Mouse (Mus musculus) gastrocnemius, postnatal 10 days (tissue): ENCODE results near the gene Csk. TPM values are rescaled to one million over a fixed set of nuclear protein-coding genes. Genes with fewer than 3 reads are reported as not detected.

Experiments
- DNase-seq: peaks from one replicate; pipeline ENCODE4 v3.0.0; 2021; ENCODE audit warnings: mixed read lengths
- total RNA-seq, 2 experiments: library from RNA; stranded (reverse); gene quantifications; 2 replicates each; pipeline ENCODE4 v1.2.3; 2021

Gene Csk
- total RNA-seq, 2 experiments from 2014 or later = 19.3 to 31.7 TPM

- DNase-seq = no peak
Measured at GRCm38 (mm10) chr9:57602098-57602497, 51.3 kb downstream of the Csk start.

GRCm38 (mm10) chr9:57601353-57601706 is 52.1 kb downstream of the Csk start:
- peak; percentile 64 for DNase-seq

GRCm38 (mm10) chr9:57600620-57601352 is 52.6 kb downstream of the Csk start:
- DNase-seq = no peak

- no peak for DNase-seq
Measured at GRCm38 (mm10) chr9:57598851-57599563, 54.4 kb downstream of the Csk start.

- DNase-seq = peak; percentile 39
Measured at GRCm38 (mm10) chr9:57597929-57598382, 55.5 kb downstream of the Csk start.

GRCm38 (mm10) chr9:57597265-57597664 is 56.2 kb downstream of the Csk start:
- no peak for DNase-seq

- no peak for DNase-seq
Measured at GRCm38 (mm10) chr9:57594174-57594509, 59.3 kb downstream of the Csk start.

- no peak for DNase-seq
Measured at GRCm38 (mm10) chr9:57593454-57594173, 59.8 kb downstream of the Csk start.

- DNase-seq = no peak
Measured at GRCm38 (mm10) chr9:57590726-57591125, 62.7 kb downstream of the Csk start.

GRCm38 (mm10) chr9:57589224-57590126 is 64.0 kb downstream of the Csk start, which contains the start of gene Ulk3:
Gene Ulk3, plus strand, starts transcription at chr9:57589452.
- peak; percentile 70 for DNase-seq

GRCm38 (mm10) chr9:57584991-57585390 is 68.4 kb downstream of the Csk start:
- no peak for DNase-seq

- DNase-seq = no peak
Measured at GRCm38 (mm10) chr9:57577144-57577849, 76.1 kb downstream of the Csk start.

Other genes with a start within 250 kb of the Csk start
- gene Ppcdc, start 213.5 kb downstream of the Csk start, total RNA-seq = 1 to 10 TPM; 7.7 to 8.8 TPM
- gene Scamp5, start 185.6 kb downstream of the Csk start, total RNA-seq = 1 to 10 TPM; 6.8 to 8.3 TPM
- gene Rpp25, start 149.6 kb downstream of the Csk start, total RNA-seq = not detected
- gene Cox5a, start 132.4 kb downstream of the Csk start, total RNA-seq = 1,000 to 10,000 TPM in 1 of 2 experiments, 100 to 1,000 TPM in 1; 862 to 1,077 TPM
- 1 to 10 TPM; 9.1 to 9.2 TPM for gene Fam219b, start 116.1 kb downstream of the Csk start, total RNA-seq
- 10 to 100 TPM; 87.2 to 96.9 TPM for gene Mpi, start 100.9 kb downstream of the Csk start, total RNA-seq
- gene Scamp2, start 92.7 kb downstream of the Csk start, total RNA-seq = 10 to 100 TPM; 52.5 to 56.3 TPM
- gene Ulk3, start 64.2 kb downstream of the Csk start, total RNA-seq = 10 to 100 TPM in 1 of 2 experiments, 1 to 10 TPM in 1; 7.6 to 12.2 TPM
- gene Cplx3, start 47.4 kb downstream of the Csk start, total RNA-seq = not detected
- gene Lman1l, start 32.9 kb downstream of the Csk start, total RNA-seq = not detected
- gene Cyp1a2, start 30.1 kb upstream of the Csk start, total RNA-seq = under 1 TPM in 1 of 2 experiments, not detected in 1; 0.14 TPM
- gene Cyp1a1, start 34.3 kb upstream of the Csk start, total RNA-seq = under 1 TPM; 0.09 TPM
- gene Edc3, start 54.9 kb upstream of the Csk start, total RNA-seq = 1 to 10 TPM; 7.8 to 8.5 TPM
- 10 to 100 TPM; 34.8 to 45.3 TPM for gene Clk3, start 112.2 kb upstream of the Csk start, total RNA-seq
- gene Arid3b, start 183.2 kb upstream of the Csk start, total RNA-seq = 1 to 10 TPM; 1.6 to 3.3 TPM